Mouse (Mus musculus): Measurements from ENCODE around the gene Col5a1. TPM values are rescaled to one million over a fixed set of nuclear protein-coding genes. Genes with fewer than 3 reads are reported as not detected.
A peak's percentile ranks its signal among the peaks of the same experiment; 100 is the strongest.

Col5a1 gene
- polyA plus RNA-seq, 1 experiment from 2014 or later = 124 TPM

GRCm38 (mm10) chr2:27993416-27993815 is 107.2 kb downstream of the Col5a1 start:
- H3K4me3 ChIP-seq (ENCODE audit: low read depth, low read length) = no peak overlapping the region
- H3K27ac ChIP-seq (ENCODE audit: low read depth) = no peak overlapping the region
- no peaks in the 10 kb centered on the region for H3K4me1 ChIP-seq (replicated peaks; ENCODE audit: control insufficient read depth, insufficient read depth, low read length)
- no peak overlapping the region for H3K9ac ChIP-seq (ENCODE audit: low read length)
- 75% methylated on average over 5 of the region's 5 CpGs for WGBS
- no peaks in the 10 kb centered on the region for H3K9me3 ChIP-seq (ENCODE audit: control insufficient read depth, low read length)
- H3K36me3 ChIP-seq (ENCODE audit: control insufficient read depth, insufficient read depth, low read length) = peaks cover 93% of the 10 kb centered on the region
- H3K4me2 ChIP-seq (ENCODE audit: low read length) = no peak overlapping the region
- ATAC-seq (replicated peaks; ENCODE audit: low FRiP score, low TSS enrichment, low read depth) = no peak
- no peak for DNase-seq (ENCODE audit: low spot score)
- H3K27me3 ChIP-seq (replicated peaks; ENCODE audit: control insufficient read depth, insufficient read depth, low read length) = no peaks in the 10 kb centered on the region

GRCm38 (mm10) chr2:27999996-28000583 is 113.9 kb downstream of the Col5a1 start:
- ATAC-seq (replicated peaks; ENCODE audit: low FRiP score, low TSS enrichment, low read depth) (no peak), DNase-seq (ENCODE audit: low spot score) (no peak)
- Histone ChIP-seq H3K9ac (ENCODE audit: low read length) (no peak overlapping the region), H3K4me1 (replicated peaks; ENCODE audit: control insufficient read depth, insufficient read depth, low read length) (no peaks in the 10 kb centered on the region), H3K27me3 (replicated peaks; ENCODE audit: control insufficient read depth, insufficient read depth, low read length) (no peaks in the 10 kb centered on the region), H3K9me3 (ENCODE audit: control insufficient read depth, low read length) (no peaks in the 10 kb centered on the region), H3K4me2 (ENCODE audit: low read length) (no peak overlapping the region), H3K36me3 (ENCODE audit: control insufficient read depth, insufficient read depth, low read length) (peaks cover 93% of the 10 kb centered on the region), H3K4me3 (ENCODE audit: low read depth, low read length) (no peak overlapping the region), H3K27ac (ENCODE audit: low read depth) (no peak overlapping the region)
- WGBS = 91% methylated on average over 9 of the region's 9 CpGs

- 94% methylated on average over 3 of the region's 3 CpGs for WGBS
- Histone ChIP-seq H3K9me3 (ENCODE audit: control insufficient read depth, low read length) (no peaks in the 10 kb centered on the region), H3K36me3 (ENCODE audit: control insufficient read depth, insufficient read depth, low read length) (peaks cover 95% of the 10 kb centered on the region), H3K27ac (ENCODE audit: low read depth) (no peak overlapping the region), H3K4me1 (replicated peaks; ENCODE audit: control insufficient read depth, insufficient read depth, low read length) (no peaks in the 10 kb centered on the region), H3K4me2 (ENCODE audit: low read length) (no peak overlapping the region), H3K27me3 (replicated peaks; ENCODE audit: control insufficient read depth, insufficient read depth, low read length) (no peaks in the 10 kb centered on the region), H3K4me3 (ENCODE audit: low read depth, low read length) (no peak overlapping the region), H3K9ac (ENCODE audit: low read length) (no peak overlapping the region)
- ATAC-seq (replicated peaks; ENCODE audit: low FRiP score, low TSS enrichment, low read depth) (no peak), DNase-seq (ENCODE audit: low spot score) (no peak)
Observed at GRCm38 (mm10) chr2:28000660-28001059, 114.4 kb downstream of the Col5a1 start.

- Histone ChIP-seq H3K27ac (ENCODE audit: low read depth) (no peak overlapping the region), H3K36me3 (ENCODE audit: control insufficient read depth, insufficient read depth, low read length) (peaks cover 95% of the 10 kb centered on the region), H3K9ac (ENCODE audit: low read length) (no peak overlapping the region), H3K4me3 (ENCODE audit: low read depth, low read length) (no peak overlapping the region), H3K9me3 (ENCODE audit: control insufficient read depth, low read length) (no peaks in the 10 kb centered on the region), H3K27me3 (replicated peaks; ENCODE audit: control insufficient read depth, insufficient read depth, low read length) (no peaks in the 10 kb centered on the region), H3K4me2 (ENCODE audit: low read length) (no peak overlapping the region), H3K4me1 (replicated peaks; ENCODE audit: control insufficient read depth, insufficient read depth, low read length) (no peaks in the 10 kb centered on the region)
- 92% methylated on average over 11 of the region's 11 CpGs for WGBS
- ATAC-seq (replicated peaks; ENCODE audit: low FRiP score, low TSS enrichment, low read depth) (no peak), DNase-seq (ENCODE audit: low spot score) (no peak)
Observed at GRCm38 (mm10) chr2:28001206-28001605, 115.0 kb downstream of the Col5a1 start.

GRCm38 (mm10) chr2:28005187-28005586 is 119.0 kb downstream of the Col5a1 start:
- no peak for ATAC-seq (replicated peaks; ENCODE audit: low FRiP score, low TSS enrichment, low read depth)
- Histone ChIP-seq H3K36me3 (ENCODE audit: control insufficient read depth, insufficient read depth, low read length) (peaks cover 92% of the 10 kb centered on the region), H3K9me3 (ENCODE audit: control insufficient read depth, low read length) (no peaks in the 10 kb centered on the region), H3K4me3 (ENCODE audit: low read depth, low read length) (no peak overlapping the region), H3K27me3 (replicated peaks; ENCODE audit: control insufficient read depth, insufficient read depth, low read length) (no peaks in the 10 kb centered on the region), H3K9ac (ENCODE audit: low read length) (no peak overlapping the region), H3K4me1 (replicated peaks; ENCODE audit: control insufficient read depth, insufficient read depth, low read length) (no peaks in the 10 kb centered on the region), H3K4me2 (ENCODE audit: low read length) (no peak overlapping the region), H3K27ac (ENCODE audit: low read depth) (no peak overlapping the region)
- no peak for DNase-seq (ENCODE audit: low spot score)
- WGBS = 86% methylated on average over 4 of the region's 4 CpGs

- H3K36me3 ChIP-seq (ENCODE audit: control insufficient read depth, insufficient read depth, low read length) = peaks cover 94% of the 10 kb centered on the region
- DNase-seq (ENCODE audit: low spot score) (no peak), ATAC-seq (replicated peaks; ENCODE audit: low FRiP score, low TSS enrichment, low read depth) (no peak)
- H3K27me3 ChIP-seq (replicated peaks; ENCODE audit: control insufficient read depth, insufficient read depth, low read length) = no peaks in the 10 kb centered on the region
- H3K4me3 ChIP-seq (ENCODE audit: low read depth, low read length) = no peak overlapping the region
- H3K4me1 ChIP-seq (replicated peaks; ENCODE audit: control insufficient read depth, insufficient read depth, low read length) = no peaks in the 10 kb centered on the region
- H3K4me2 ChIP-seq (ENCODE audit: low read length) = no peak overlapping the region
- no peak overlapping the region for H3K9ac ChIP-seq (ENCODE audit: low read length)
- H3K27ac ChIP-seq (ENCODE audit: low read depth) = 0 out of 2 replicates have a peak overlapping the region, but pooled peaks have one; percentile 3
- H3K9me3 ChIP-seq (ENCODE audit: control insufficient read depth, low read length) = no peaks in the 10 kb centered on the region
- 73% methylated on average over 4 of the region's 4 CpGs for WGBS
Observed at GRCm38 (mm10) chr2:28008261-28008660, 122.0 kb downstream of the Col5a1 start.

- DNase-seq (ENCODE audit: low spot score) (no peak), ATAC-seq (replicated peaks; ENCODE audit: low FRiP score, low TSS enrichment, low read depth) (no peak)
- Histone ChIP-seq H3K4me2 (ENCODE audit: low read length) (no peak overlapping the region), H3K4me1 (replicated peaks; ENCODE audit: control insufficient read depth, insufficient read depth, low read length) (no peaks in the 10 kb centered on the region), H3K27me3 (replicated peaks; ENCODE audit: control insufficient read depth, insufficient read depth, low read length) (no peaks in the 10 kb centered on the region), H3K9ac (ENCODE audit: low read length) (no peak overlapping the region), H3K36me3 (ENCODE audit: control insufficient read depth, insufficient read depth, low read length) (peaks cover 96% of the 10 kb centered on the region), H3K4me3 (ENCODE audit: low read depth, low read length) (no peak overlapping the region), H3K9me3 (ENCODE audit: control insufficient read depth, low read length) (no peaks in the 10 kb centered on the region), H3K27ac (ENCODE audit: low read depth) (no peak overlapping the region)
- 82% methylated on average over 3 of the region's 3 CpGs for WGBS
Observed at GRCm38 (mm10) chr2:28012367-28012766, 126.1 kb downstream of the Col5a1 start.

GRCm38 (mm10) chr2:28014778-28015177 is 128.6 kb downstream of the Col5a1 start:
- H3K4me2 ChIP-seq (ENCODE audit: low read length) = no peak overlapping the region
- no peaks in the 10 kb centered on the region for H3K9me3 ChIP-seq (ENCODE audit: control insufficient read depth, low read length)
- H3K27me3 ChIP-seq (replicated peaks; ENCODE audit: control insufficient read depth, insufficient read depth, low read length) = no peaks in the 10 kb centered on the region
- no peak overlapping the region for H3K27ac ChIP-seq (ENCODE audit: low read depth)
- WGBS = 88% methylated on average over 3 of the region's 3 CpGs
- H3K36me3 ChIP-seq (ENCODE audit: control insufficient read depth, insufficient read depth, low read length) = peaks cover 98% of the 10 kb centered on the region
- ATAC-seq (replicated peaks; ENCODE audit: low FRiP score, low TSS enrichment, low read depth) (no peak), DNase-seq (ENCODE audit: low spot score) (no peak)
- H3K9ac ChIP-seq (ENCODE audit: low read length) = no peak overlapping the region
- H3K4me1 ChIP-seq (replicated peaks; ENCODE audit: control insufficient read depth, insufficient read depth, low read length) = no peaks in the 10 kb centered on the region
- no peak overlapping the region for H3K4me3 ChIP-seq (ENCODE audit: low read depth, low read length)

- H3K27me3 ChIP-seq (replicated peaks; ENCODE audit: control insufficient read depth, insufficient read depth, low read length) = no peaks in the 10 kb centered on the region
- H3K4me3 ChIP-seq (ENCODE audit: low read depth, low read length) = no peak overlapping the region
- no peak overlapping the region for H3K27ac ChIP-seq (ENCODE audit: low read depth)
- H3K36me3 ChIP-seq (ENCODE audit: control insufficient read depth, insufficient read depth, low read length) = peaks cover 87% of the 10 kb centered on the region
- no peaks in the 10 kb centered on the region for H3K4me1 ChIP-seq (replicated peaks; ENCODE audit: control insufficient read depth, insufficient read depth, low read length)
- ATAC-seq (replicated peaks; ENCODE audit: low FRiP score, low TSS enrichment, low read depth) (no peak), DNase-seq (ENCODE audit: low spot score) (no peak)
- H3K9me3 ChIP-seq (ENCODE audit: control insufficient read depth, low read length) = no peaks in the 10 kb centered on the region
- no peak overlapping the region for H3K4me2 ChIP-seq (ENCODE audit: low read length)
- WGBS = 88% methylated on average over 6 of the region's 6 CpGs
- no peak overlapping the region for H3K9ac ChIP-seq (ENCODE audit: low read length)
Observed at GRCm38 (mm10) chr2:28024416-28024815, 138.2 kb downstream of the Col5a1 start.
